21 mouse cellular contexts compared by ENCODE assay signal in the genomic region with DNA sequence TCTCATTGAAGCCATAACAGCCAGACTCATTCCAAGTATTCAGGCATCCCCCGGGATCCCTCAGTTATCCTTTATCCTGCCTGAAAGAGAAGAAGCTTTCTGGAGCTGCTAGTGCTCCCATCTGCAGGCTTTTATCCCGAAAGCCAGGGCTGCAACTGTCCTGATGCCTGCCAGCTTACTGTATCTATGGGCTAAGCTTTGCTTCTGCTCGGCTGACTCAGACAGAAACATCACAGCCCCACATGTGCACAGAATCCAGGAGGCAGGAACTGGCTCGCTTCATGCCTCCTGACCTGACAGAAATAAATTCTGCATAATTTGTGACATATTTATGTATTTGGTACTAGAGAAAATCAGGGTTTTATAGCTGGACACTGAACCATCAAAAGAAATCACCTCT.
DNase-seq lines count a peak whose midpoint lies in the region; ATAC-seq lines count a peak whose summit lies in the region.
"Had no signal": no experiment of that assay in that cellular context is flagged by ENCODE, and none has a peak within 500 bp of the region (broad histone marks: within the 10 kb centered on the region; RNA-seq: fewer than 3 reads in every experiment).

No protein-coding gene starts in this region.

- 0 out of 2 replicates have a peak, but pooled peaks have one; percentile 59 for ATAC-seq in kidney, embryonic 16.5 days (ENCODE audit: low FRiP score, low TSS enrichment)
- ATAC-seq: forebrain, embryonic 16.5 days; inflammation-experienced regulatory T-cells, adult 6 months had no signal

- no peak overlapping the region for H3K4me2 ChIP-seq in kidney, embryonic 16.5 days (replicated peaks; ENCODE audit: low read depth, low read length)
- H3K4me2 ChIP-seq: heart, embryonic 15.5 days; liver, embryonic 11.5 days; midbrain, embryonic 12.5 days had no signal

- H3K36me3 ChIP-seq in kidney, embryonic 16.5 days (ENCODE audit: insufficient read depth, low read length): no peaks in the 10 kb centered on the region
- H3K36me3 ChIP-seq: heart, embryonic 15.5 days; midbrain, embryonic 12.5 days had no signal

- H3K27me3 ChIP-seq in kidney, embryonic 16.5 days (ENCODE audit: insufficient read depth, low read length): no peaks in the 10 kb centered on the region
- H3K27me3 ChIP-seq: heart, embryonic 15.5 days; midbrain, embryonic 12.5 days had no signal

- no peak overlapping the region for H3K4me3 ChIP-seq in kidney, embryonic 16.5 days (ENCODE audit: low read length)
- H3K4me3 ChIP-seq: heart, embryonic 15.5 days; layer of hippocampus, adult 2 months; midbrain, embryonic 12.5 days had no signal

- peak; percentile 10 for DNase-seq in gastrocnemius, postnatal 10 days
- no peak for DNase-seq in gastrocnemius, adult 18-20 months (ENCODE audit: low spot score)
- no peak for DNase-seq in kidney, adult 9 months
- DNase-seq in testis, postnatal 14 days (ENCODE audit: low spot score): peak; percentile 3
- DNase-seq in testis, postnatal 10 days (ENCODE audit: low spot score): no peak
- no peak for DNase-seq in yolk sac, embryonic 10.5 days (ENCODE audit: low spot score)
- DNase-seq: adrenal gland, adult 2 months; cerebellum, adult 18-20 months; cerebellum, postnatal 36 days; kidney, postnatal 10 days; lung, adult 2 months; right cerebral cortex, postnatal 25 days; thymus, postnatal 36 days had no signal

- WGBS in kidney, embryonic 16.5 days: 29% methylated on average over 4 of the region's 4 CpGs

- peaks cover 9% of the 10 kb centered on the region; the same call in 1 of the 2 replicates for H3K4me1 ChIP-seq in kidney, embryonic 16.5 days (ENCODE audit: insufficient read depth, low read length)
- H3K4me1 ChIP-seq: heart, embryonic 15.5 days; midbrain, embryonic 12.5 days had no signal

- no peaks in the 10 kb centered on the region for H3K9me3 ChIP-seq in kidney, embryonic 16.5 days (ENCODE audit: low read length)
- H3K9me3 ChIP-seq: heart, embryonic 15.5 days; midbrain, embryonic 12.5 days had no signal

- no peak overlapping the region for H3K27ac ChIP-seq in kidney, embryonic 16.5 days (ENCODE audit: low read length)
- H3K27ac ChIP-seq: heart, embryonic 15.5 days; layer of hippocampus, adult 2 months; midbrain, embryonic 12.5 days; stomach, postnatal 0 days had no signal

- no peak overlapping the region for H3K9ac ChIP-seq in kidney, embryonic 16.5 days (replicated peaks; ENCODE audit: low read length)
- H3K9ac ChIP-seq: heart, embryonic 15.5 days; midbrain, embryonic 12.5 days had no signal

Comparison
In these comparisons a context has a peak if more than half of its experiments do, and no peak if none do; other contexts are left out.
1. DNase-seq: peak in gastrocnemius, postnatal 10 days (single experiment) and testis, postnatal 14 days (single experiment); none in gastrocnemius, adult 18-20 months (single experiment), kidney, adult 9 months (single experiment), testis, postnatal 10 days (single experiment) and yolk sac, embryonic 10.5 days (single experiment).